Mouse (Mus musculus) liver, adult 2 months (tissue): ENCODE data around the gene Fgfr2. TPM values are rescaled to one million over a fixed set of nuclear protein-coding genes. Genes with fewer than 3 reads are reported as not detected.

Source experiments
- DNase-seq: peaks from one replicate; pipeline ENCODE4 v3.0.0-alpha.2; 2011; ENCODE audit warnings: low read depth, low spot score; ENCODE audit errors: extremely low read depth
- H3K27ac ChIP-seq: fragments of 200-500 bp; replicated peaks from 2 replicates; pipeline ENCODE4 v1.5.1; 2012; ENCODE audit warnings: low read depth, mild to moderate bottlenecking, control low read depth, inconsistent platforms, low read length; ENCODE audit not compliant: insufficient read depth
- H3K27me3 ChIP-seq: fragments of 200-500 bp; 2 replicates; pipeline ENCODE4 v1.6.1; 2012; ENCODE audit warnings: mild to moderate bottlenecking, moderate library complexity, low read length, inconsistent platforms; ENCODE audit not compliant: control insufficient read depth, insufficient read depth
- H3K36me3 ChIP-seq: fragments of 200-500 bp; 2 replicates; pipeline ENCODE4 v1.6.1; 2012; ENCODE audit warnings: low read length, inconsistent platforms; ENCODE audit not compliant: control insufficient read depth, insufficient read depth
- H3K4me1 ChIP-seq: fragments of 200-500 bp; 2 replicates; pipeline ENCODE4 v1.6.1; 2011; ENCODE audit warnings: low read length; ENCODE audit not compliant: control insufficient read depth, insufficient read depth
- H3K4me3 ChIP-seq: fragments of 200-500 bp; 2 replicates; pipeline ENCODE4 v1.5.1; 2011; ENCODE audit warnings: low read depth, mild to moderate bottlenecking, control low read depth, low read length, moderate library complexity; ENCODE audit not compliant: insufficient read depth
- H3K79me2 ChIP-seq: fragments of 200-500 bp; 2 replicates; pipeline ENCODE4 v1.6.1; 2012; ENCODE audit warnings: inconsistent platforms, mild to moderate bottlenecking, low read length, moderate library complexity; ENCODE audit not compliant: control insufficient read depth, insufficient read depth
- H3K9ac ChIP-seq: fragments of 200-500 bp; 2 replicates; pipeline ENCODE4 v1.6.1; 2012; ENCODE audit warnings: low read depth, mild to moderate bottlenecking, control low read depth, inconsistent platforms, low read length
- CTCF ChIP-seq: fragments of 200-500 bp; IDR thresholded peaks from 2 replicates; pipeline ENCODE4 v1.5.1; 2011; ENCODE audit warnings: low read depth, low read length, control low read depth
- POLR2A ChIP-seq: fragments of 200-500 bp; IDR thresholded peaks from 2 replicates; pipeline ENCODE4 v1.6.1; 2011; ENCODE audit warnings: low read length, control low read depth; ENCODE audit not compliant: insufficient read depth; ENCODE audit errors: extremely low read depth
- WGBS: fragments of 180-500 bp; shearing (Covaris S2); methylation state at CpG from one replicate; pipeline ENCODE4 v1.1.7; 2018; 5-methylcytosine and 5-hydroxymethylcytosine counted together
- polyA plus RNA-seq: library from polyadenylated mRNA; depleted of rRNA; stranded (reverse); fragments of >200 nt; gene quantifications from 2 replicates; pipeline ENCODE4 v1.2.3, GENCODE M21; 2012
- total RNA-seq: library from RNA; depleted of rRNA; stranded (reverse); fragments of >200 nt; gene quantifications from 2 replicates; pipeline ENCODE4 v1.2.3, GENCODE M21; 2014

Fgfr2 gene
- total and polyA plus RNA-seq, 2 experiments, result 16.7 to 35.2 TPM

GRCm38 (mm10) chr7:130734195-130734787 is 2388.9 kb downstream of the Fgfr2 start:
- Histone ChIP-seq H3K36me3 (peaks cover 28% of the 10 kb centered on the region), H3K79me2 (no peaks in the 10 kb centered on the region), H3K27me3 (no peaks in the 10 kb centered on the region), H3K9ac (no peak overlapping the region), H3K4me3 (no peak overlapping the region), H3K4me1 (no peaks in the 10 kb centered on the region), H3K27ac (no peak overlapping the region)
- TF ChIP-seq CTCF (0 out of 2 replicates have a peak, but pooled peaks have one; percentile 5), POLR2A (no peak)
- DNase-seq, result no peak
- 98% methylated on average over 2 of the region's 2 CpGs for WGBS

- Histone ChIP-seq H3K4me3 (no peak overlapping the region), H3K27me3 (no peaks in the 10 kb centered on the region), H3K27ac (no peak overlapping the region), H3K9ac (no peak overlapping the region), H3K36me3 (peaks cover 25% of the 10 kb centered on the region), H3K4me1 (no peaks in the 10 kb centered on the region), H3K79me2 (no peaks in the 10 kb centered on the region)
- 92% methylated on average over 8 of the region's 8 CpGs for WGBS
- no peak for DNase-seq
- TF ChIP-seq CTCF (no peak), POLR2A (no peak)
Observed at GRCm38 (mm10) chr7:130733423-130733822, 2389.7 kb downstream of the Fgfr2 start.

GRCm38 (mm10) chr7:130732908-130733307 is 2390.2 kb downstream of the Fgfr2 start:
- no peak overlapping the region for H3K9ac ChIP-seq
- peaks cover 21% of the 10 kb centered on the region for H3K36me3 ChIP-seq
- H3K4me1 ChIP-seq, result no peaks in the 10 kb centered on the region
- H3K27ac ChIP-seq, result no peak overlapping the region
- no peak for TF ChIP-seq POLR2A
- TF ChIP-seq CTCF, result no peak
- no peak for DNase-seq
- H3K4me3 ChIP-seq, result no peak overlapping the region
- H3K27me3 ChIP-seq, result no peaks in the 10 kb centered on the region
- WGBS, result 92% methylated on average over 6 of the region's 6 CpGs
- no peaks in the 10 kb centered on the region for H3K79me2 ChIP-seq

GRCm38 (mm10) chr7:130731792-130732191 is 2391.4 kb downstream of the Fgfr2 start:
- no peaks in the 10 kb centered on the region for H3K4me1 ChIP-seq
- no peaks in the 10 kb centered on the region for H3K79me2 ChIP-seq
- no peak for DNase-seq
- no peak overlapping the region for H3K9ac ChIP-seq
- TF ChIP-seq CTCF (no peak), POLR2A (no peak)
- WGBS, result 96% methylated on average over 7 of the region's 7 CpGs
- H3K36me3 ChIP-seq, result peaks cover 19% of the 10 kb centered on the region
- H3K27me3 ChIP-seq, result no peaks in the 10 kb centered on the region
- H3K27ac ChIP-seq, result no peak overlapping the region
- H3K4me3 ChIP-seq, result no peak overlapping the region

- Histone ChIP-seq H3K79me2 (no peaks in the 10 kb centered on the region), H3K27ac (no peak overlapping the region), H3K9ac (no peak overlapping the region), H3K27me3 (no peaks in the 10 kb centered on the region), H3K36me3 (peaks cover 4% of the 10 kb centered on the region; the same call in 1 of the 2 replicates), H3K4me3 (no peak overlapping the region), H3K4me1 (no peaks in the 10 kb centered on the region)
- WGBS, result 83% methylated on average over 4 of the region's 4 CpGs
- no peak for DNase-seq
- TF ChIP-seq CTCF (no peak), POLR2A (no peak)
Observed at GRCm38 (mm10) chr7:130727560-130727959, 2395.6 kb downstream of the Fgfr2 start.

GRCm38 (mm10) chr7:130726724-130727422 is 2396.3 kb downstream of the Fgfr2 start:
- no peak for TF ChIP-seq POLR2A
- no peak for TF ChIP-seq CTCF
- WGBS, result 62% methylated on average over 8 of the region's 8 CpGs
- H3K27ac ChIP-seq, result no peak overlapping the region
- peaks cover 4% of the 10 kb centered on the region; the same call in 1 of the 2 replicates for H3K36me3 ChIP-seq
- H3K27me3 ChIP-seq, result no peaks in the 10 kb centered on the region
- no peaks in the 10 kb centered on the region for H3K79me2 ChIP-seq
- H3K9ac ChIP-seq, result no peak overlapping the region
- H3K4me1 ChIP-seq, result no peaks in the 10 kb centered on the region
- DNase-seq, result peak; percentile 4
- H3K4me3 ChIP-seq, result no peak overlapping the region
